Mouse (Mus musculus) MEL (cell line): ENCODE measurements around the gene Abat.

ENCODE experiments used
- CTCF ChIP-seq, 3 experiments: IDR thresholded peaks in 2 of 3; conservative IDR thresholded peaks in 1 of 3; 2 replicates each; pipeline ENCODE4 v1.5.1; 2011 to 2012; ENCODE audit warnings: low read length in 3 of 3, low read depth in 2 of 3, mild to moderate bottlenecking in 2 of 3, improper control_type of control experiment in 1 of 3, inconsistent platforms in 1 of 3, mixed read lengths in 1 of 3, moderate library complexity in 1 of 3; ENCODE audit not compliant: control insufficient read depth in 1 of 3, insufficient read depth in 1 of 3, poor library complexity in 1 of 3, severe bottlenecking in 1 of 3
- GATA1 ChIP-seq: IDR thresholded peaks from 2 replicates; pipeline ENCODE4 v1.6.1; 2011; ENCODE audit warnings: low read depth, low read length, improper control_type of control experiment
- NRF1 ChIP-seq: IDR thresholded peaks from 2 replicates; pipeline ENCODE4 v1.6.1; 2014; ENCODE audit warnings: low read depth, mild to moderate bottlenecking, inconsistent platforms, low read length, improper control_type of control experiment, moderate library complexity; ENCODE audit not compliant: poor library complexity, insufficient read depth, severe bottlenecking

DNA sequence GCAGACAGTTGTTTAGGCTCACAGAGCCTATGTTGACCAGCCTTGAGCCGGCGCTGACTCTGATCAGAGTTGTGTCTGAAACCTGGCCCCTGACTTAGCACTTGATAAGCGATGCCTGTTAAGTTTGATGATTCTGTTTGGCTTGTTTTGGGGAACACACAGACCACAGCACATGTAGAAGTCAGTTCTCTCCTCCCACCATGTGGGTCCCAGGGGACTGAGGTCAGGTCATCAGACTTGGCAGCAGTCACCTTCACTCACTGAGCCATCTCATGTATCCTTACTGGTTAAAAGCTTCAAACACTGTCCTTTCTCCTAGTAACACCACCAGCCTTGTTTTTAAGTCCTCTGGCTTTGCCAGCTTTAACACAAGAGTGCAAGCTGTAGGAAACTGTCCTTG is 136.8 kb downstream of the Abat start:
- TF ChIP-seq NRF1 (no peak), CTCF (IDR thresholded peaks at IDR 0.05 in 2 of 3, conservative IDR thresholded peaks at IDR 0.05 in 1 of 3; ENCODE audit: control insufficient read depth in 1 of 3, insufficient read depth in 1 of 3, low read depth in 2 of 3, low read length in 3 of 3, poor library complexity in 1 of 3, severe bottlenecking in 1 of 3) (no peak), GATA1 (no peak)
